Mouse (Mus musculus) C2C12 (cell line): Measurements from ENCODE around the gene Snrnp200. TPM values are rescaled to one million over a fixed set of nuclear protein-coding genes. Genes with fewer than 3 reads are reported as not detected.

Experiments
- H3K27me3 ChIP-seq: one replicate; pipeline ENCODE4 v1.6.1; 2011; ENCODE audit not compliant: control insufficient read depth, insufficient read depth, insufficient read length
- H3K36me3 ChIP-seq: one replicate; pipeline ENCODE4 v1.6.1; 2011; ENCODE audit not compliant: control insufficient read depth, insufficient read depth
- H3K4me3 ChIP-seq: one replicate; pipeline ENCODE4 v1.5.1; 2011; ENCODE audit warnings: mild to moderate bottlenecking, control low read depth; ENCODE audit not compliant: poor library complexity, insufficient read depth, severe bottlenecking
- H3K79me2 ChIP-seq: one replicate; pipeline ENCODE4 v1.6.1; 2011; ENCODE audit not compliant: control insufficient read depth, insufficient read depth
- H3K79me3 ChIP-seq: one replicate; pipeline ENCODE4 v1.6.1; 2011; ENCODE audit warnings: low read depth, control low read depth
- H3ac ChIP-seq: one replicate; pipeline ENCODE3; 2011; ENCODE audit warnings: low read depth; ENCODE audit not compliant: control insufficient read depth, insufficient read length
- CEBPB ChIP-seq: IDR thresholded peaks from one replicate; pipeline ENCODE4 v1.6.1; 2011; ENCODE audit warnings: low read depth, mild to moderate bottlenecking, control low read depth, moderate library complexity
- CTCF ChIP-seq: IDR thresholded peaks from one replicate; pipeline ENCODE4 v1.5.1; 2011; ENCODE audit not compliant: control insufficient read depth, insufficient read depth, insufficient read length
- FOSL1 ChIP-seq: IDR thresholded peaks from one replicate; pipeline ENCODE4 v1.8.0; 2011; ENCODE audit warnings: mild to moderate bottlenecking, low read length; ENCODE audit not compliant: poor library complexity, insufficient read depth, severe bottlenecking
- MAX ChIP-seq: IDR thresholded peaks from one replicate; pipeline ENCODE4 v1.6.1; 2011; ENCODE audit warnings: mild to moderate bottlenecking, control low read depth
- MYOD1 ChIP-seq: IDR thresholded peaks from one replicate; pipeline ENCODE4 v1.6.1; 2011; ENCODE audit warnings: low read depth; ENCODE audit not compliant: control insufficient read depth, insufficient read length
- MYOG ChIP-seq: IDR thresholded peaks from one replicate; pipeline ENCODE4 v1.6.1; 2011; ENCODE audit not compliant: control insufficient read depth, insufficient read length; ENCODE audit errors: extremely low read depth
- USF1 ChIP-seq: IDR thresholded peaks from one replicate; pipeline ENCODE4 v1.6.1; 2011; ENCODE audit warnings: low read depth, mild to moderate bottlenecking, control low read depth, moderate library complexity
- polyA plus RNA-seq: library from polyadenylated mRNA; unstranded; fragments of >200 nt; fragmentation: generic; extraction: Trizol; gene quantifications from one replicate; pipeline ENCODE4 v1.2.1, GENCODE M21; 2012; ENCODE audit warnings: missing spikeins

Gene Snrnp200
- polyA plus RNA-seq, 1 experiment, result 46.8 TPM

- Histone ChIP-seq H3K36me3 (peaks cover 5% of the 10 kb centered on the region), H3ac (no peak overlapping the region), H3K4me3 (no peak overlapping the region), H3K27me3 (no peaks in the 10 kb centered on the region), H3K79me3 (peaks cover 74% of the 10 kb centered on the region), H3K79me2 (peaks cover 95% of the 10 kb centered on the region)
- no peak for TF ChIP-seq USF1
- no peak for TF ChIP-seq FOSL1
- no peak for TF ChIP-seq CTCF
- TF ChIP-seq MYOD1, result no peak
- no peak for TF ChIP-seq MAX
- no peak for TF ChIP-seq MYOG
- TF ChIP-seq CEBPB, result no peak
These were observed 66.4 kb downstream of the Snrnp200 start for GRCm38 (mm10) chr2:127274590-127274989.

GRCm38 (mm10) chr2:127275551-127276320 lies 67.5 kb downstream of the Snrnp200 start:
- H3K4me3 ChIP-seq, result no peak overlapping the region
- TF ChIP-seq FOSL1 (no peak), MYOD1 (no peak), MYOG (no peak), CEBPB (no peak), USF1 (no peak), CTCF (no peak), MAX (no peak)
- H3K79me2 ChIP-seq, result peaks cover 99% of the 10 kb centered on the region

GRCm38 (mm10) chr2:127278162-127278561 lies 70.0 kb downstream of the Snrnp200 start:
- Histone ChIP-seq H3K4me3 (no peak overlapping the region), H3K79me2 (peaks cover 99% of the 10 kb centered on the region), H3K36me3 (no peaks in the 10 kb centered on the region), H3K79me3 (peaks cover 64% of the 10 kb centered on the region), H3ac (no peak overlapping the region), H3K27me3 (no peaks in the 10 kb centered on the region)
- TF ChIP-seq MYOG (no peak), MAX (no peak), MYOD1 (no peak), FOSL1 (no peak), CTCF (no peak), USF1 (no peak), CEBPB (no peak)

More at GRCm38 (mm10) chr2:127275551-127276320, 67.5 kb downstream of the Snrnp200 start:
- Histone ChIP-seq H3ac (no peak overlapping the region), H3K79me3 (peaks cover 78% of the 10 kb centered on the region), H3K27me3 (no peaks in the 10 kb centered on the region), H3K36me3 (peaks cover 5% of the 10 kb centered on the region)

Other genes with a start within 250 kb of the Snrnp200 start
- gene Ap4e1, start 199.7 kb upstream of the Snrnp200 start, polyA plus RNA-seq, result 2.6 TPM
- gene Blvra, start 137.7 kb upstream of the Snrnp200 start, polyA plus RNA-seq, result 32.6 TPM
- 34.6 TPM for gene Ncaph, start 74.4 kb upstream of the Snrnp200 start, polyA plus RNA-seq
- gene Itpripl1, start 64.9 kb upstream of the Snrnp200 start, polyA plus RNA-seq, result 4.1 TPM
- gene 1810024B03Rik, start 106 bp upstream of the Snrnp200 start, polyA plus RNA-seq, result 1.5 TPM
- gene Ciao1, start 39.4 kb downstream of the Snrnp200 start, polyA plus RNA-seq, result 44.4 TPM
- 16.8 TPM for gene Tmem127, start 39.5 kb downstream of the Snrnp200 start, polyA plus RNA-seq
- 25.2 TPM for gene Stard7, start 61.8 kb downstream of the Snrnp200 start, polyA plus RNA-seq
- gene Dusp2, start 127.8 kb downstream of the Snrnp200 start, polyA plus RNA-seq, result 13.9 TPM
- gene Astl, start 130.3 kb downstream of the Snrnp200 start, polyA plus RNA-seq, result not detected
- gene Adra2b, start 154.8 kb downstream of the Snrnp200 start, polyA plus RNA-seq, result not detected
- gene Gpat2, start 216.8 kb downstream of the Snrnp200 start, polyA plus RNA-seq, result 0.02 TPM
- 2.6 TPM for gene Fahd2a, start 236.2 kb downstream of the Snrnp200 start, polyA plus RNA-seq